Mouse (Mus musculus) intestine, embryonic 15.5 days (tissue): ENCODE results near the gene Eef1akmt4. TPM values are rescaled to one million over a fixed set of nuclear protein-coding genes. Genes with fewer than 3 reads are reported as not detected.
A peak's percentile ranks its signal among the peaks of the same experiment; 100 is the strongest.

Experiments
- ATAC-seq: fragments of 200-750 bp; cut with Nextera tagmentation; 2 replicates; pipeline ENCODE4 v1.8.0; 2017; ENCODE audit warnings: moderate TSS enrichment, moderate library complexity
- H3K27ac ChIP-seq: fragments of 300-500 bp; sonication (generic); 2 replicates; pipeline ENCODE4 v1.5.1; 2015; ENCODE audit warnings: mild to moderate bottlenecking, inconsistent platforms
- H3K27me3 ChIP-seq: fragments of 300-500 bp; sonication (generic); replicated peaks from 2 replicates; pipeline ENCODE4 v1.6.1; 2015; ENCODE audit warnings: inconsistent platforms
- H3K36me3 ChIP-seq: fragments of 300-500 bp; sonication (generic); 2 replicates; pipeline ENCODE4 v1.6.1; 2015; ENCODE audit warnings: inconsistent platforms
- H3K4me1 ChIP-seq: fragments of 300-500 bp; sonication (generic); replicated peaks from 2 replicates; pipeline ENCODE4 v1.6.1; 2015; ENCODE audit warnings: inconsistent platforms
- H3K4me2 ChIP-seq: fragments of 300-500 bp; sonication (generic); replicated peaks from 2 replicates; pipeline ENCODE4 v1.6.1; 2015; ENCODE audit warnings: mild to moderate bottlenecking, inconsistent platforms
- H3K4me3 ChIP-seq: fragments of 300-500 bp; sonication (generic); replicated peaks from 2 replicates; pipeline ENCODE4 v1.5.1; 2015; ENCODE audit warnings: inconsistent platforms
- H3K9ac ChIP-seq: fragments of 300-500 bp; sonication (generic); 2 replicates; pipeline ENCODE4 v1.6.1; 2015; ENCODE audit warnings: inconsistent platforms
- H3K9me3 ChIP-seq: fragments of 300-500 bp; sonication (generic); 2 replicates; pipeline ENCODE4 v1.6.1; 2016; ENCODE audit warnings: inconsistent platforms
- WGBS: fragments of 180-500 bp; shearing (Covaris S2); methylation state at CpG from one replicate; pipeline ENCODE4 v1.1.7; 2015; 5-methylcytosine and 5-hydroxymethylcytosine counted together
- polyA plus RNA-seq: library from polyadenylated mRNA; unstranded; fragments of >200 nt; fragmentation: Nextera tagmentation; extraction: Ambion mirVana; gene quantifications from 2 replicates; pipeline ENCODE4 v1.2.1, GENCODE M21; 2015

Eef1akmt4 gene
- polyA plus RNA-seq, 1 experiment from 2014 or later = 32.0 TPM

DNA sequence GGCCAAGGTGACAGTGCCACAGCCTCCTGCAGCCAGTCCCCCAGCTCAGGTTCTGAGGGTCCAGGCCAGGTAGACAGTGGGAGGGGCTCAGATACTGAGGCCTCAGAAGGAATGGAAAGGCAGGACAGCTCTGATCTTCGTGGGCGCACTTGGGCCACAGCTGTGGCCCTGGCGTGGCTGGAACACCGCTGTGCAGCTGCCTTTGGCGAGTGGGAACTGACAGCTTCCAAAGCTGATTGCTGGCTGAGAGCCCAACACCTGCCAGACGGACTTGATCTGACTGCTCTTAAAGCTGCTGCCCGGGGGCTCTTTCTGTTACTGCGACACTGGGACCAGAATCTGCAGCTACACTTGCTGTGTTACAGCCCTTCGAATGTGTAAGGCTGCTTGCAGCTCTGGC, 6.7 kb upstream of the Eef1akmt4 start:
- Histone ChIP-seq H3K4me3 (no peak overlapping the region), H3K4me2 (no peak overlapping the region), H3K9ac (no peak overlapping the region), H3K9me3 (no peaks in the 10 kb centered on the region), H3K27ac (no peak overlapping the region), H3K36me3 (peaks cover 21% of the 10 kb centered on the region; the same call in 1 of the 2 replicates), H3K4me1 (0 out of 2 replicates have a peak, but pooled peaks cover 3% of the 10 kb centered on the region), H3K27me3 (no peaks in the 10 kb centered on the region)
- peak; percentile 16; the same call in 1 of the 2 replicates for ATAC-seq
- WGBS = 80% methylated on average over 9 of the region's 9 CpGs

GRCm38 (mm10) chr16:20610501-20611356, 664 bp upstream of the Eef1akmt4 start:
- Histone ChIP-seq H3K9me3 (no peaks in the 10 kb centered on the region), H3K9ac (peak overlapping the region; percentile 62), H3K36me3 (peaks cover 15% of the 10 kb centered on the region; the same call in 1 of the 2 replicates), H3K4me1 (peaks cover 7% of the 10 kb centered on the region; the same call in 1 of the 2 replicates), H3K27ac (peak overlapping the region; percentile 75), H3K4me2 (peak overlapping the region; percentile 80), H3K27me3 (no peaks in the 10 kb centered on the region), H3K4me3 (peak overlapping the region; percentile 62)
- under 1% methylated on average over 28 of the region's 28 CpGs for WGBS
- peak; percentile 72 for ATAC-seq

- Histone ChIP-seq H3K4me2 (peak overlapping the region; percentile 97), H3K4me3 (peak overlapping the region; percentile 61), H3K36me3 (no peaks in the 10 kb centered on the region), H3K27ac (no peak overlapping the region), H3K9ac (no peak overlapping the region), H3K4me1 (peaks cover 24% of the 10 kb centered on the region), H3K9me3 (no peaks in the 10 kb centered on the region), H3K27me3 (peaks cover 24% of the 10 kb centered on the region)
- 2% methylated on average over 81 of the region's 83 CpGs for WGBS
- ATAC-seq = peak; percentile 41
These were observed 8.4 kb downstream of the Eef1akmt4 start for GRCm38 (mm10) chr16:20619541-20620398.

DNA sequence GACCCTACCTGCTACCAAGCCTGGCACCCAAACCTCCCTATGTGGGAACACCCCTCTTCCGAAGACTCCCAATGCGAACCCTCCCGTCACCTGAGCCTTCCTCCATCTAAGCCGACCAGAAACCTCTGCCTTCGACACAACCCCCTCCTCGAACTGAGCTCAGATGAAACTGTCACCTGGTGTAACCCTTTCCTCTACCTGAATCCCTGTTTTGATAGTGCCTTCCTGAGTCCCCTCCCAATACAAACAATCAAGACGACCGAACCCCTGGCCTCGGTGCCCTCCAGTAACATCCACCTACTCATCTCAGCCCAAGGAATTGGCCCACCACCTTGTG, 9.0 kb downstream of the Eef1akmt4 start:
- Histone ChIP-seq H3K36me3 (no peaks in the 10 kb centered on the region), H3K27ac (no peak overlapping the region), H3K4me1 (peaks cover 24% of the 10 kb centered on the region), H3K4me2 (peak overlapping the region; percentile 97), H3K9ac (no peak overlapping the region), H3K4me3 (peak overlapping the region; percentile 61), H3K9me3 (no peaks in the 10 kb centered on the region), H3K27me3 (peaks cover 24% of the 10 kb centered on the region)
- no peak for ATAC-seq
- 0% methylated on average over 9 of the region's 9 CpGs for WGBS

DNA sequence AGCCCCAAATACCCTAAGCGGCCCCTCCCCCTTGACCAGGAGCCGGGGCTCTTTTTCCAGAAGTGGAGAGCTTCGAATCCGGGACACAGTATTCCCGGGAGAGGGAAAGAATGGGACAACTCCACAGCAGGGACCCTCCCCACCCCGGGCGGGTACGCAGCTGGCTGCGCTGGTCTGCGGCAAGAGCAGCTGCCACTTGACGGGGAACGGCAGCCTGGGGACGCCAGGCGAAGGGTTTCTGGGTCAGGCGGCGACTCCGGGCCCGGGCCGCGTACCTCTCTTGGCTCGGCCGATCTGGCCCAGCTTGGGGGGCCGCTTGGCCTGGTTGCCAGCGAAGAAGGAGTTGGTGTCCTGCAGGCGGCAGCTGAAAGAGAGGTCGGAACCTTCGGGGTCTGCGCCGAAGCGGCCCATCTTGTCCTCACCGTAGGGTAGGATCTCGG, 9.4 kb downstream of the Eef1akmt4 start:
- H3K9ac ChIP-seq = peak overlapping the region; percentile 61
- H3K4me2 ChIP-seq = peak overlapping the region; percentile 97
- no peaks in the 10 kb centered on the region for H3K36me3 ChIP-seq
- peaks cover 24% of the 10 kb centered on the region for H3K4me1 ChIP-seq
- no peak for ATAC-seq
- 0 out of 2 replicates have a peak overlapping the region, but pooled peaks have one; percentile 27 for H3K27ac ChIP-seq
- H3K4me3 ChIP-seq = peak overlapping the region; percentile 61
- under 1% methylated on average over 32 of the region's 32 CpGs for WGBS
- no peaks in the 10 kb centered on the region for H3K9me3 ChIP-seq
- peaks cover 24% of the 10 kb centered on the region for H3K27me3 ChIP-seq

DNA sequence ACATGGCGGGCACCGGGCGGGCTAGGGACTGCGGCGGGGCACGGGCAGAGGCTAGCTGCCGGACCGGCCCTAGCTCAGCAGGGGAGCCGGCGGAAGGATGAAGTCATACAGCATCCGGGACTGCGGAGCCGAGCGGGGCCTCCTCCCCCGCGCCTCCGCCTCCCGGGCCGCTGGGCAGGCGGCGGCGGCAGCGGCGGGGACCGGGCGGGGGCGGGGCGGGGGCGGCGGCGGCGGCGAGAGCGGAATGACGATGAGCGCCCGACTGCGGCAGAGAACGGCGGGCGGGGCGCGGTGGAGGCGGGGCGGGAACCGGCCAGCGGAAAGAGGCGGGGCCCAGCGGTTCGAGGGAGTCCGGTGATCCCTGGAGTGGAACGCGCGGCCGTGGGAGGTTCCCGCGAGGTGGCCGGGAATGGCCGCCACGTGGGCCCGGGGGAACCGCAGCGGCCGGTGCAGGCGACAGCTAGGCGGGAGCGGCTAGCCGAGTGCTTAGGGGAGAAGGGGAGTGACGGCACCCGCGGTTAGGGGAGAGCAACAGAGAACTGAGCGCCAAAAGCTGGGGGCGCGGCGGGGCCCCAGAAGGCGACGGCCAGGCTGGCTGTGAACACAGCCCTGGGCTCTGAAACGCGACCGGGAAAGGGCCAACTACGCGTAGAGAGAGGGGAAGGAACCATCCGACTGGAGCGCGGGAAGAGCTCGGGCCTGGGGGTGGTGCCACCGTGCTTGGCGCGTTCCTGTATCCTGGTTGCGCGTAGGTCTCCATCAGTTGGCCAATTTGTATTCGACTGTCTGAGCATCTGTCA, 10.0 kb downstream of the Eef1akmt4 start, which contains the start of gene Camk2n2:
Gene Camk2n2 (minus strand): TSS at position 97 of the 800 bp plus-strand sequence.
- H3K9ac ChIP-seq = peak within 1 kb of the TSS; percentile 61
- H3K4me3 ChIP-seq = peak within 1 kb of the TSS; percentile 61
- ATAC-seq = peak; percentile 75
- H3K36me3 ChIP-seq = no peaks in the 10 kb centered on the region
- H3K4me1 ChIP-seq = peaks cover 24% of the 10 kb centered on the region
- peaks cover 24% of the 10 kb centered on the region for H3K27me3 ChIP-seq
- peak within 1 kb of the TSS; percentile 97 for H3K4me2 ChIP-seq
- peak within 1 kb of the TSS; percentile 27; the same call in 1 of the 2 replicates for H3K27ac ChIP-seq
- no peaks in the 10 kb centered on the region for H3K9me3 ChIP-seq
- 1% methylated on average over 56 of the region's 92 CpGs for WGBS

DNA sequence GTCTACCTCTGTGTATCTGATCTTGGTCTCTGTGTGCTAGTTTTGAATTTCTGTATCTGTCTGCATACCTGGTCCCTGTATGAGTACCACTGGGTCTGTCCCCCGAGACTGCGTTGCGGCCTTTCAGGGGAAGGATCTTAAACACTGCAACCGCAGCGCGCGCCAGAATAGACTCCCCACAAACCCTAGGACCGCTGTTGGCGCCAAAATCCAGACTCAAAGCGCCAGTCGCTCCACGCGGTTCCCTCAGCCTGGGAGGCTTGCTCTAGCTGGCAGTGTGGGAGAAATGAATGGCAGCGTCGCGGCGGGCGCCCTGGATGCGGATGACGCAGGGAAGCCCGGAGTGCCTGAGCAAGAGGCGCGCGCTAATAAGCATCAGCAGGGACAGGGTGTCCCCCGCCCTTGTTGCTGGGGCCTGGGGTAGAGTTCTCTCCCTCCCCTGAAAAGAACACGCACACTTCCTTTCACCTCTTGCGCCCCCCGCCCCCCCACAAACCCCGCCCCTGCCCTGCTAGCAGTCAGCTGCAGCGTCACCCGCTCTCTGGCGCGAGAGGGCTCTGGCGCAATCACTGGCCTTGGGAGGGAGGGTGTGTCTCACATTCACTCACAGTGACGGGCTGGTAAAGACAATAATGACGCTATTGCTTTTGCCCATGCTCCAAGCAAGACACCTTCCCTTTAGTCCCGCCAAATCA, 10.7 kb downstream of the Eef1akmt4 start:
- peak overlapping the region; percentile 61 for H3K9ac ChIP-seq
- peak; percentile 77 for ATAC-seq
- WGBS = under 1% methylated on average over 37 of the region's 37 CpGs

GRCm38 (mm10) chr16:20623211-20623610, 11.8 kb downstream of the Eef1akmt4 start:
- WGBS = 54% methylated on average over 2 of the region's 2 CpGs
- H3K27me3 ChIP-seq = peaks cover 24% of the 10 kb centered on the region
- ATAC-seq = no peak
- H3K4me3 ChIP-seq = no peak overlapping the region
- H3K4me2 ChIP-seq = no peak overlapping the region
- no peak overlapping the region for H3K27ac ChIP-seq
- no peaks in the 10 kb centered on the region for H3K36me3 ChIP-seq
- H3K9ac ChIP-seq = no peak overlapping the region
- H3K9me3 ChIP-seq = no peaks in the 10 kb centered on the region
- H3K4me1 ChIP-seq = peaks cover 24% of the 10 kb centered on the region

More for the DNA sequence above, 10.7 kb downstream of the Eef1akmt4 start:
- Histone ChIP-seq H3K36me3 (no peaks in the 10 kb centered on the region), H3K9me3 (no peaks in the 10 kb centered on the region), H3K4me2 (peak overlapping the region; percentile 97), H3K27me3 (peaks cover 24% of the 10 kb centered on the region), H3K4me1 (peaks cover 24% of the 10 kb centered on the region), H3K27ac (peak overlapping the region; percentile 23; the same call in 1 of the 2 replicates), H3K4me3 (peak overlapping the region; percentile 61)

DNA sequence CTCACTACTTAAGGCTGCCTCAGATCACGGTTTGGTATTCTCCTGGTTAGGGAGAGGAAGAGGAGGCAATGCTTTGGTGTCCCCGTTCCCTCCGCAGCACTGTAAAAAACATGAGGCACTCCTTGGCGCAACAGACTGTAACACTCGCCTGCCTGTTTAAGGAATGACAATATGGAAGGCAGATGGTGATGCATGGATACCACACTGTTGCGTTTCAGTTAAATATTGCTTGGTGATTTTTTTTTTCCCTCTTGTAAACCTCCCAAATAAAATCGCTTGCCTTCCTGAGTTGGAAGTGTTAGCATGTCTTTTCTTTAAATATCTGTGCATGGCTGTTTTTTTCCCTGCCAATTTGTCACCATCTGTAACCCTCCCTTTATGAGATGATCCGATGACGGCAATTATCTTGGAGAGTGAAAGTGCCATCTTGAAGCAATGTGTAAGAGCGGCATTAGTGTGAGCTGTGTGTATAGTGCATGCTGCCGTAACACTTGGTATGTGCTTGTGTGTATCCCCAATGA, 17.5 kb downstream of the Eef1akmt4 start:
- Histone ChIP-seq H3K4me1 (0 out of 2 replicates have a peak, but pooled peaks cover 6% of the 10 kb centered on the region), H3K36me3 (no peaks in the 10 kb centered on the region), H3K9me3 (no peaks in the 10 kb centered on the region), H3K4me2 (peak overlapping the region; percentile 97; the same call in 1 of the 2 replicates), H3K4me3 (no peak overlapping the region), H3K27me3 (peaks cover 20% of the 10 kb centered on the region), H3K9ac (no peak overlapping the region), H3K27ac (no peak overlapping the region)
- 55% methylated on average over 11 of the region's 11 CpGs for WGBS
- no peak for ATAC-seq

DNA sequence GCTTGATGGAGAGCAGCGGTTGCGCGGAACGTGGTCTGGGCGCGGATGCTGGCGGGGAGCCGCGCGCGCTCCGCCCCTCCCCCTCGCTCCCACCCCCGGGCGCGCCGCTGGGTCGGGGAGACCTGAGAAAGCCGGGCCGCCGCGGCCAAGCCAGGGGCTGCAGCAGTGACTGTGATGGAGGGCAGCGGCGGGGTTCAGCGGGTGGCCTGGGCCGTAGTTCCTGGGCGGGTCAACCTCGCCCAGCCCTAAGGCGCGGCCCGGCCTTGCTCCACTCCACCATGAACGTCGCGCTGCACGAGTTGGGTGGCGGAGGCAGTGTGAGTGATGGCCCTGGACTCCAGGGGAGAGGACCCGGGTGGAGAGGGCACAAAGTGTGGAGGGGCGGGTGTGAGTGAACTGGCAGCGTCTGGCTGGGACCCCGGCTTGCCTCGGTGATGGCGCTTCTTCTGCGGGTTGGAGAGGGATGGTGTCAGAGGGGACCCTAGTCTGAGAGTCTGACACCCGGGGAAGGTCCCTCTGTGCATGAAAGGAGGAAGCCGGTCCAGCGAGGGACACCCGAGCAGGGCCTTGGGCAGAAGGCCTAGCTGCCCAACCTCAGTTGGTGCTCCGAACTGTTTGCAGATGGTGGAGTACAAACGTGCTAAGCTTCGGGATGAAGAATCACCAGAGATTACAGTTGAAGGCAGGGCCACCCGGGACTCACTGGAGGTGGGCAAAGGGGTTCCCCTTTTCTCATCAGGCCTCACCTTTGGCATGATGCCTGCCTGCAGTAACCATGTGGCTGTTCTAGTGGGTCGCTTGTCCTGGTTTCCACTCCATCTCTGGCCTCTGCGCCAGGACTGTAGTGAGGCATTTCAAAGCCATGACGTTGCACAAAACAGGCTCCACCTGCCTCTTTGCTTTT, 18.6 kb downstream of the Eef1akmt4 start, which contains the start of gene Ece2:
Gene Ece2 (plus strand): TSS at position 98 of the 904 bp plus-strand sequence.
- H3K4me3 ChIP-seq = peak within 1 kb of the TSS; percentile 51
- ATAC-seq = peak; percentile 69
- 8% methylated on average over 54 of the region's 54 CpGs for WGBS
- peaks cover 20% of the 10 kb centered on the region for H3K27me3 ChIP-seq
- H3K36me3 ChIP-seq = no peaks in the 10 kb centered on the region
- H3K4me1 ChIP-seq = 0 out of 2 replicates have a peak, but pooled peaks cover 6% of the 10 kb centered on the region
- H3K4me2 ChIP-seq = peak within 1 kb of the TSS; percentile 97
- H3K27ac ChIP-seq = no peak within 1 kb of the TSS
- peak within 1 kb of the TSS; percentile 45 for H3K9ac ChIP-seq
- no peaks in the 10 kb centered on the region for H3K9me3 ChIP-seq
